Mouse (Mus musculus) skeletal muscle tissue, postnatal 0 days (tissue): Measurements from ENCODE around the gene Gm36864. TPM values are rescaled to one million over a fixed set of nuclear protein-coding genes. Genes with fewer than 3 reads are reported as not detected.

Experiments used
- polyA plus RNA-seq: library from polyadenylated mRNA; unstranded; fragments of >200 nt; fragmentation: Nextera tagmentation; extraction: Ambion mirVana; gene quantifications from 2 replicates; pipeline ENCODE4 v1.2.1, GENCODE M21; 2015

Gm36864 gene
- polyA plus RNA-seq: not detected in 2 replicates

DNA sequence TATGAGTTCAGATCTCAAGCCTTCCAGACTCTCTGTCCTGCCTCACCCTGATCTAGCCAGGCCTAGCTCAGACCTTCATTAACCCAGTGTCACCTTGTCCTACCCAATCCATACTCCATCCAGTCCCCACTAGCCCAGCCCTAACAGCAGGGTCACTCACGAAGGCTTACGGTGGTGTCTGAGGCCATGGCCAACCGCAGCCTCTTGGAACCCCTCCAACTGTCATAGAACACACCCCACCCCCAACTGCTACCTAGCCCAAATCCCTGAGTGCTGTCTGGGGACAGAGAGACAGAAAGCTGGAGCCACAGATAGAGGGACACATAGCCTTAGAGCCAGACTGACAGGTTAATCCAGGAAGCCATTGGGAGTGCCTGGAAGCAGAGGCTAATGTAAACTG, at the start of gene Gm36864:
Gene Gm36864, plus strand, starts transcription at position 269 of the 400 bp plus-strand sequence.

DNA sequence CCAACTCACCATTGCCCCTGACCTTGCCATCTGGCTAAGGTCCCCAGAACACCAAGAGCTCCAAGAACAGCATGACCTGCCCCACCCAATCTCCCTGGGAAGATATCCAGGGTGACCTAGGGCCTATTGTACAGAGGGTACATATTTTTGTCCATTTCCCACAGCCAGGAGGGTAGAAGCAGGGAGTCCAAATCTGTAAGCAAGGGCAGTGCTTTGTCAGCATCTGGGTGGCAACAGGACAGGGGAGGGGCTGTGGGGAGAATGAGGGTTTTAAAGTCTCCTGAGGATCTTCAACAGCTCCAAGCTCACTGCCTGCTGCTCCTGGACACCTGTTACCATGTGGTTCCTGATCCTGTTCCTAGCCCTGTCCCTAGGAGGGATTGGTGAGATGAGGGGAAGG, 48.0 kb upstream of the Gm36864 start, which contains the start of gene Klk1b24:
Gene Klk1b24, plus strand, starts transcription at position 301 of the 400 bp plus-strand sequence.

DNA sequence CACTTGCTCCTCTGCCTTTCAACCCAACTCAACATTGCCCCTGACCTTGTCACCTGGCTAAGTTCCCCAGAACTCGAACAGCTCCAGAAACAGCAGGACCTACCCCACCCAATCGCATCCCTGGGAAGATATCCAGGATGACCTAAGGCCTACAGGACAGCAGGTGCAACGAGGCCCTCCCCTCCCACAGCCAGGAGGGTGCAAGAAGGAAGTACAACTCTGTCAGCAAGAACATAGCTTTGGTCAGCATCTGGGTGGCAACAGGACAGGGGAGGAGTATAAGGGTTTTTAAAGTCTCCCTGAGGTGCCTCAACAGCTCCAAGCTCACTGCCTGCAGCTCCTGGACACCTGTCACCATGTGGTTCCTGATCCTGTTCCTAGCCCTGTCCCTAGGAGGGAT, 38.1 kb upstream of the Gm36864 start, which contains the start of gene Klk1b3:
Gene Klk1b3, plus strand, starts transcription at position 301 of the 400 bp plus-strand sequence.

DNA sequence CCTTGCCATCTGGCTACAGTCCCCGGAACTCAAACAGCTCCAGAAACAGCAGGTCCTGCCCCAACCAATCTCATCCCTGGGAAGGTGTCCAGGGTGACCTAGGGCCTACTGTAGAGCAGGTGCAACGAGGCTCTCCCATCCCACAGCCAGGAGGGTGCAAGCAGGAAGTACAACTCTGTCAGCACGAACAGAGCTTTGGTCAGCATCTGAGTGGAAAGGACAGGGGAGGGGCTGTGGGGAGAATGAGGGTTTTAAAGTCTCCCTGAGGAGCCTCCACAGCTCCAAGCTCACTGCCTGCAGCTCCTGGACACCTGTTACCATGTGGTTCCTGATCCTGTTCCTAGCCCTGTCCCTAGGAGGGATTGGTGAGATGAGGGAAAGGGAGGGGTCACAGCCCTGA, 28.8 kb upstream of the Gm36864 start, which contains the start of gene Klk1b4:
Gene Klk1b4, plus strand, starts transcription at position 301 of the 400 bp plus-strand sequence.

DNA sequence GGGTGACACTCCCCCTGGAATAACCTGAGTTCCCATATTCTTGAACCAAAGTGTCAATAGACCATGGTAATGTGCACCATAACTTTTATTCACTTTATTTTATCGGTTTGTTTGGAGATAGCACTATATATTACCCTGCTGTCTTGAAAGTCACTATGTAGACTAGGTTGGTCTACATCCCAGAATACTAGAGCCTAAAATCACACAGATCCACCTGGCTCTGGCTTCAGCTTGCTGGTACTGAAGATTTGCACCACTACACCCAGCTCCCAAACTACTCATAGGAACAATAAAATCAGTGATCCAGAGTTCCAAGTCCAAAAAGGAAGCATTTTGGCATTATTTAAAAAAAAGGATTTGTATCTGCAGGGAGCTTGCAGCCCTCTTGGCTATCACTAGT, 20.3 kb upstream of the Gm36864 start, which contains the start of gene Klk1b5:
Gene Klk1b5, plus strand, starts transcription at position 301 of the 400 bp plus-strand sequence.

DNA sequence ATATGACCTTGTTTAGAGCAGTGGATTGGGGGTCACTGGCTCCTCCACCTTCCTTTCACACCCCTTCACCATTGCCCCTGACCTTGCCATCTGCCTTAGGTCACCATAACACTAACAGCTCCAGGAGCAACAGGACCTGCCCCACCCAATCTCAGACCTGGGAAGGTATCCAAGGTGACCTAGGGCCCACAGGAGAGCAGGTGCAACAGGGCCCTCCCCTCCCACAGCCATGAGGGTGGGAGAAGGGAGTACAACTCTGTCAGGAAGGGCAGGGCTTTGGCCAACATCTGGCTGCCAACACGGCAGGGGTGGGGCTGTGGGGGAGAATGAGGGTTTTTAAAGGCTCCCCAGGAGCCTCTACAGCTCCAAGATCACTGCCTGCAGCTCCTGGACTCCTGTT, 10.9 kb upstream of the Gm36864 start, which contains the start of gene Klk1:
Gene Klk1, plus strand, starts transcription at position 285 of the 400 bp plus-strand sequence.

DNA sequence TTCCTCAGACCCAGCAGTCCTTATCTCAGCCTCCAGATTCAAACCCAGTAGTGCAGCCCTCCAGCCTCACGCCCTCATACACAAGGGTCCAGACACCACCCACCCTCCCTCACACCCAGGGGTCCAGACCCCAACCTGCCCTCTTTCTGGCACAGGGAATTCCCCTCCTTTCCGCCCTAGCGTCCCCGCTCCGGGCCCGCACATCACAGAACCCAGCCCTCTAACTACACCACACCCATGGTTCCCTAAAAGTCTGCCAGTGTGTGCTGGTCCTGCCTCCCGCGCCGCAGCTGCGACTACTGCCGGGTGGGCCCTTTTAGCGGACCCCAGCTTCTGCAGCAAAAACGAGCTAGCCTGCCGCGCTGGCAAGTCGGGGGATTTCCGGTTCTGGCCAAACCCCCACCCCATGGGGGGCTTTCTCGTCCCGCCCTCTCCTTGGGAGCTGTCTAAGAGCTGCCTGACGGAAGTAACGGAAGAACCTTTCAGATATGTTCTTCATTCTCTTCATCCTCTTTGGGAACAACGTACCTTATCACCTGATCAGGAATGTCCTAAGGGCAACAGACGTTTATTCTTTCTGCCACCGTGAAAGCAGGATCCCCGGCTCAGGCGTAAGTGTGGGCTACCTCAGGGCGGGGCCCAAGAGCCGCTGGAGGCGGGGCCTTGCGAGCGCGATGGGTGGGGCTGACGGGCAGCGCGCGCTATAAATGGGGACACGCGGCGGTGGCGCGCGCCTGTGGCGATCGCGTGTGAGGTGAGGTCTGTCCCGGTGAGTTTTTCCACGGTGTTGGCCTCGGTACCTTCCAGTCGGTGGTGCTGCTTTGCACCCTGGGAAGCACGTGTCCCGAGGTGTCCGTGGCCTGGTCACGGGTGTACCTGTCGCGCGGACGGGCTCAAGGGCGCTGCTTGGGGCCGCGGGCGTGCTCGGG, 10.3 kb downstream of the Gm36864 start, which contains the start of the genes 1700028J19Rik and 2410002F23Rik:
Gene 1700028J19Rik, minus strand, starts transcription at position 641 of the 929 bp plus-strand sequence.
Gene 2410002F23Rik, plus strand, starts transcription at position 668 of the 929 bp plus-strand sequence.

DNA sequence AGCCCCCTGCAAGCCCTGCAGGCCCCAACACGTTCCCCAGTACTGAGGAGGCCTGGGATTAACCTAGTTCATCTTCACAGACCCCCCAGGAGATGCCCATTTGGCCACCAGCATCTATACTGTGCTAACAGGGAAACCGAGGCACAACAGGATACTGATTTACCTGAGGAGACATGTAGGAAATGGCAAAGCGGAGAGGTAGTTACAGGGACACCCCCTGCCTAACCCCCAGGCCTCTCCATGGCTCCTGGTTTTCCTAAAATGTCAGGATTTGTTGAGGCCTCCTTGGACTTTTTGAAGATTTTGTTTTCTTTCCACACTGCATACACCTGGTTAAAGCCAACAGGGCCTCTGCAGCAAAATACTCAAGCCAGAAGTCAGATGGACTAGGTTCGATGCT, 21.3 kb downstream of the Gm36864 start, which contains the start of gene Acp4:
Gene Acp4, minus strand, starts transcription at position 101 of the 400 bp plus-strand sequence.

DNA sequence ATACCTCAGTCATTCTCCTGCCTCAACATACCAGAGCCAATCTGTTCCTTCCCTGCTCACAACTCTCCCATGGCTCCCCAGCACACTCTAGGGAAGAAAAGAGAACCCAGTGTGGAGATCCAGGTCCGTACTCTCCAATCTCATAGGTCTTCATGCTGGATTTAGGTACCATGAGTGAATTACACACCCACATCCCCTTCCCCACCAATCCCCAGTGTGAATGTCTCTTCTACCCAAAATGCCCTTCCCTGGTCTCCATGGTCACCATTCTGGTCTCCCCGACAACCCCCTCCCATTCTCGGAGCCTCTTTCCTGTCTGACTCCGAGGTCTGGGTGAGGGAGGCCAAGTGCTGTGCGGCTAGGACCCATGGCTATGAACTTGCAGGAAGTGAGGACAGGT, 25.2 kb downstream of the Gm36864 start, which contains the start of gene Gm15517:
Gene Gm15517, plus strand, starts transcription at position 301 of the 400 bp plus-strand sequence.

Other genes starting within 250 kb of the Gm36864 start
- gene Klk1b11, start 240.3 kb upstream of the Gm36864 start, polyA plus RNA-seq: not detected in 2 replicates
- 17.1 and 21.7 TPM in 2 replicates for gene Klk1b26, start 224.0 kb upstream of the Gm36864 start, polyA plus RNA-seq
- gene Klk1b27, start 183.9 kb upstream of the Gm36864 start, polyA plus RNA-seq: not detected in 2 replicates
- not detected in 2 replicates for gene Klk1b21, start 133.8 kb upstream of the Gm36864 start, polyA plus RNA-seq
- gene Klk1b22, start 123.5 kb upstream of the Gm36864 start, polyA plus RNA-seq: not detected in 2 replicates
- gene Klk1b16, start 99.4 kb upstream of the Gm36864 start, polyA plus RNA-seq: 0.10 and 0.24 TPM in 2 replicates
- gene Klk1b24, start 47.9 kb upstream of the Gm36864 start, polyA plus RNA-seq: not detected in 2 replicates
- not detected in 2 replicates for gene Klk1b3, start 38.0 kb upstream of the Gm36864 start, polyA plus RNA-seq
- not detected in 2 replicates for gene Klk1b4, start 28.7 kb upstream of the Gm36864 start, polyA plus RNA-seq
- not detected in 2 replicates for gene Klk1b5, start 20.2 kb upstream of the Gm36864 start, polyA plus RNA-seq
- 0.24 TPM in 1 of 2 replicates, not detected in the other for gene Klk1, start 10.8 kb upstream of the Gm36864 start, polyA plus RNA-seq
- gene 1700028J19Rik, start 10.5 kb downstream of the Gm36864 start, polyA plus RNA-seq: 0.46 and 1.0 TPM in 2 replicates
- 46.6 and 50.7 TPM in 2 replicates for gene 2410002F23Rik, start 10.5 kb downstream of the Gm36864 start, polyA plus RNA-seq
- 1.9 and 2.3 TPM in 2 replicates for gene Acp4, start 21.2 kb downstream of the Gm36864 start, polyA plus RNA-seq
- not detected in 2 replicates for gene Gm15517, start 25.3 kb downstream of the Gm36864 start, polyA plus RNA-seq
- gene Clec11a, start 70.7 kb downstream of the Gm36864 start, polyA plus RNA-seq: 1.5 and 3.3 TPM in 2 replicates
- 0.41 and 0.55 TPM in 2 replicates for gene Shank1, start 74.1 kb downstream of the Gm36864 start, polyA plus RNA-seq
- 0.46 and 0.90 TPM in 2 replicates for gene Syt3, start 147.9 kb downstream of the Gm36864 start, polyA plus RNA-seq
- not detected in 2 replicates for gene 1700008O03Rik, start 149.6 kb downstream of the Gm36864 start, polyA plus RNA-seq
- 0.12 and 0.17 TPM in 2 replicates for gene Lrrc4b, start 192.8 kb downstream of the Gm36864 start, polyA plus RNA-seq
- not detected in 2 replicates for gene Aspdh, start 229.2 kb downstream of the Gm36864 start, polyA plus RNA-seq
- 96.3 and 103 TPM in 2 replicates for gene Josd2, start 231.8 kb downstream of the Gm36864 start, polyA plus RNA-seq